Mouse (Mus musculus): ENCODE measurements at regions not wholly inside any gene's neighbourhood (a gene's known extent, or its start where the extent isn't known, plus 50 kb on each side); places are given as distances from the start of the nearest gene placed in this dataset.

GRCm38 (mm10) chr9:14001517-14001916 is 174.0 kb downstream of the Fam76b start:
- TF ChIP-seq CTCF (IDR thresholded peaks at IDR 0.05; ENCODE audit: extremely low read depth, insufficient read depth, low read length) (0 out of 2 replicates have a peak, but pooled peaks have one; percentile 17), POLR2A (IDR thresholded peaks at IDR 0.05; ENCODE audit: extremely low read depth, insufficient read depth, low read length) (no peak)
